Mouse (Mus musculus) hindbrain, embryonic 12.5 days (tissue): Measurements from ENCODE around the gene Olfr191. TPM values are rescaled to one million over a fixed set of nuclear protein-coding genes. Genes with fewer than 3 reads are reported as not detected.

Source experiments
- ATAC-seq: fragments of 200-750 bp; cut with Nextera tagmentation; 2 replicates; pipeline ENCODE4 v1.8.0; 2017; ENCODE audit warnings: moderate TSS enrichment; ENCODE audit not compliant: low FRiP score
- H3K27ac ChIP-seq: fragments of 300-500 bp; sonication (generic); 2 replicates; pipeline ENCODE4 v1.5.1; 2016; ENCODE audit warnings: mild to moderate bottlenecking
- H3K27me3 ChIP-seq: fragments of 300-500 bp; sonication (generic); 2 replicates; pipeline ENCODE4 v1.6.1; 2016; ENCODE audit warnings: mild to moderate bottlenecking
- H3K36me3 ChIP-seq: fragments of 300-500 bp; sonication (generic); 2 replicates; pipeline ENCODE4 v1.6.1; 2016; ENCODE audit warnings: mild to moderate bottlenecking
- H3K4me1 ChIP-seq: fragments of 300-500 bp; sonication (generic); 2 replicates; pipeline ENCODE4 v1.6.1; 2016
- H3K4me2 ChIP-seq: fragments of 300-500 bp; sonication (generic); replicated peaks from 2 replicates; pipeline ENCODE4 v1.6.1; 2016; ENCODE audit warnings: mild to moderate bottlenecking
- H3K4me3 ChIP-seq: fragments of 300-500 bp; sonication (generic); 2 replicates; pipeline ENCODE4 v1.5.1; 2016; ENCODE audit warnings: mild to moderate bottlenecking
- H3K9ac ChIP-seq: fragments of 300-500 bp; sonication (generic); 2 replicates; pipeline ENCODE4 v1.6.1; 2016; ENCODE audit warnings: mild to moderate bottlenecking, moderate library complexity
- H3K9me3 ChIP-seq: fragments of 300-500 bp; sonication (generic); replicated peaks from 2 replicates; pipeline ENCODE4 v1.6.1; 2016; ENCODE audit warnings: mild to moderate bottlenecking
- WGBS: fragments of 180-500 bp; shearing (Covaris S2); methylation state at CpG from one replicate; pipeline ENCODE4 v1.1.7; 2016; 5-methylcytosine and 5-hydroxymethylcytosine counted together
- polyA plus RNA-seq: library from polyadenylated mRNA; unstranded; fragments of >200 nt; fragmentation: Nextera tagmentation; extraction: Ambion mirVana; gene quantifications from 2 replicates; pipeline ENCODE4 v1.2.1, GENCODE M21; 2016

Olfr191 gene
- polyA plus RNA-seq, 1 experiment from 2014 or later = not detected

- H3K27me3 ChIP-seq = no peaks in the 10 kb centered on the region
- H3K9me3 ChIP-seq = no peaks in the 10 kb centered on the region
- H3K4me2 ChIP-seq = no peak overlapping the region
- no peak for ATAC-seq
- no peaks in the 10 kb centered on the region for H3K4me1 ChIP-seq
- H3K27ac ChIP-seq = no peak overlapping the region
- H3K36me3 ChIP-seq = no peaks in the 10 kb centered on the region
- WGBS = 88% methylated on average over 3 of the region's 3 CpGs
- no peak overlapping the region for H3K4me3 ChIP-seq
- no peak overlapping the region for H3K9ac ChIP-seq
These were observed 43.8 kb downstream of the Olfr191 start for GRCm38 (mm10) chr16:59045835-59046234.

- WGBS = 88% methylated on average over 7 of the region's 7 CpGs
- no peaks in the 10 kb centered on the region for H3K27me3 ChIP-seq
- no peak for ATAC-seq
- no peak within 1 kb of the TSS for H3K4me3 ChIP-seq
- H3K36me3 ChIP-seq = no peaks in the 10 kb centered on the region
- H3K4me1 ChIP-seq = no peaks in the 10 kb centered on the region
- H3K9me3 ChIP-seq = no peaks in the 10 kb centered on the region
- no peak within 1 kb of the TSS for H3K4me2 ChIP-seq
- H3K9ac ChIP-seq = no peak within 1 kb of the TSS
- no peak within 1 kb of the TSS for H3K27ac ChIP-seq
These were observed 49.9 kb downstream of the Olfr191 start, which contains the start of gene Olfr187 for GRCm38 (mm10) chr16:59039710-59040109. Gene Olfr187 (minus strand): TSS chr16:59039767.

Other genes with a start within 250 kb of the Olfr191 start
- gene Olfr177, start 215.1 kb downstream of the Olfr191 start, polyA plus RNA-seq = not detected in 2 replicates
- gene Olfr178, start 197.8 kb downstream of the Olfr191 start, polyA plus RNA-seq = not detected in 2 replicates
- gene Olfr181, start 161.1 kb downstream of the Olfr191 start, polyA plus RNA-seq = not detected in 2 replicates
- gene Olfr180, start 160.4 kb downstream of the Olfr191 start, polyA plus RNA-seq = not detected in 2 replicates
- gene Olfr183, start 94.5 kb downstream of the Olfr191 start, polyA plus RNA-seq = not detected in 2 replicates
- not detected in 2 replicates for gene Olfr186, start 59.5 kb downstream of the Olfr191 start, polyA plus RNA-seq
- gene Olfr187, start 50.1 kb downstream of the Olfr191 start, polyA plus RNA-seq = not detected in 2 replicates
- not detected in 2 replicates for gene Olfr190, start 11.8 kb downstream of the Olfr191 start, polyA plus RNA-seq
- not detected in 2 replicates for gene Olfr193, start 22.1 kb upstream of the Olfr191 start, polyA plus RNA-seq
- gene Olfr194, start 31.2 kb upstream of the Olfr191 start, polyA plus RNA-seq = not detected in 2 replicates
- not detected in 2 replicates for gene Olfr195, start 57.2 kb upstream of the Olfr191 start, polyA plus RNA-seq
- gene Olfr196, start 80.6 kb upstream of the Olfr191 start, polyA plus RNA-seq = not detected in 2 replicates
- gene Olfr198, start 113.7 kb upstream of the Olfr191 start, polyA plus RNA-seq = not detected in 2 replicates
- gene Olfr199, start 129.9 kb upstream of the Olfr191 start, polyA plus RNA-seq = not detected in 2 replicates
- not detected in 2 replicates for gene Olfr201, start 182.8 kb upstream of the Olfr191 start, polyA plus RNA-seq
- not detected in 2 replicates for gene Olfr202, start 197.0 kb upstream of the Olfr191 start, polyA plus RNA-seq
- not detected in 2 replicates for gene Olfr203, start 209.1 kb upstream of the Olfr191 start, polyA plus RNA-seq
- gene Olfr204, start 228.4 kb upstream of the Olfr191 start, polyA plus RNA-seq = not detected in 2 replicates
- not detected in 2 replicates for gene Olfr205, start 241.3 kb upstream of the Olfr191 start, polyA plus RNA-seq